Mouse (Mus musculus) erythroblast, embryonic 14.5 days (primary cell): ENCODE results near the gene Sapcd2. TPM values are rescaled to one million over a fixed set of nuclear protein-coding genes. Genes with fewer than 3 reads are reported as not detected.

Source experiments
- H3K27me3 ChIP-seq: 2 replicates; pipeline ENCODE4 v1.6.1; 2012; ENCODE audit warnings: inconsistent platforms; ENCODE audit not compliant: control insufficient read depth
- H3K36me3 ChIP-seq: 2 replicates; pipeline ENCODE4 v1.6.1; 2012; ENCODE audit warnings: mild to moderate bottlenecking, inconsistent platforms; ENCODE audit not compliant: control insufficient read depth
- H3K4me1 ChIP-seq: 2 replicates; pipeline ENCODE4 v1.6.1; 2012; ENCODE audit warnings: inconsistent platforms; ENCODE audit not compliant: control insufficient read depth
- H3K4me3 ChIP-seq: replicated peaks from 2 replicates; pipeline ENCODE3; 2012; ENCODE audit warnings: moderate library complexity, mild to moderate bottlenecking, inconsistent platforms
- H3K9me3 ChIP-seq: 2 replicates; pipeline ENCODE4 v1.6.1; 2012; ENCODE audit warnings: low read length, inconsistent platforms, mixed read lengths; ENCODE audit not compliant: control insufficient read depth
- GATA1 ChIP-seq: IDR thresholded peaks from 2 replicates; pipeline ENCODE4 v1.6.1; 2012; ENCODE audit warnings: low read length, inconsistent platforms, mixed read lengths
- TAL1 ChIP-seq: IDR thresholded peaks from 3 replicates; pipeline ENCODE4 v1.6.1; 2012; ENCODE audit warnings: low read length, inconsistent platforms, mixed read lengths
- polyA plus RNA-seq: library from polyadenylated mRNA; stranded (reverse); fragments of >175 nt; gene quantifications from 2 replicates; pipeline ENCODE4 v1.2.3, GENCODE M21; 2012

Sapcd2 gene
- polyA plus RNA-seq: 10.3 and 12.6 TPM in 2 replicates

- peaks cover 8% of the 10 kb centered on the region for H3K27me3 ChIP-seq
- TF ChIP-seq TAL1 (no peak), GATA1 (no peak)
- H3K4me1 ChIP-seq: peaks cover 83% of the 10 kb centered on the region
- no peaks in the 10 kb centered on the region for H3K9me3 ChIP-seq
- peaks cover 35% of the 10 kb centered on the region for H3K36me3 ChIP-seq
- peak within 1 kb of the TSS; percentile 89 for H3K4me3 ChIP-seq
Observed at GRCm38 (mm10) chr2:25371764-25372643, at the start of gene Sapcd2. Sapcd2 (plus strand) TSS chr2:25372321.

- Histone ChIP-seq H3K9me3 (no peaks in the 10 kb centered on the region), H3K27me3 (peaks cover 31% of the 10 kb centered on the region), H3K4me1 (no peaks in the 10 kb centered on the region; the same call in 1 of the 2 replicates), H3K4me3 (no peak overlapping the region), H3K36me3 (no peaks in the 10 kb centered on the region)
- no peak for TF ChIP-seq TAL1
- TF ChIP-seq GATA1: no peak
Observed at GRCm38 (mm10) chr2:25326036-25326435, 46.1 kb upstream of the Sapcd2 start.

GRCm38 (mm10) chr2:25328440-25328839 is 43.7 kb upstream of the Sapcd2 start:
- Histone ChIP-seq H3K4me1 (peaks cover 18% of the 10 kb centered on the region), H3K9me3 (no peaks in the 10 kb centered on the region), H3K4me3 (no peak overlapping the region), H3K36me3 (peaks cover 1% of the 10 kb centered on the region), H3K27me3 (peaks cover 17% of the 10 kb centered on the region)
- TF ChIP-seq GATA1 (no peak), TAL1 (no peak)

DNA sequence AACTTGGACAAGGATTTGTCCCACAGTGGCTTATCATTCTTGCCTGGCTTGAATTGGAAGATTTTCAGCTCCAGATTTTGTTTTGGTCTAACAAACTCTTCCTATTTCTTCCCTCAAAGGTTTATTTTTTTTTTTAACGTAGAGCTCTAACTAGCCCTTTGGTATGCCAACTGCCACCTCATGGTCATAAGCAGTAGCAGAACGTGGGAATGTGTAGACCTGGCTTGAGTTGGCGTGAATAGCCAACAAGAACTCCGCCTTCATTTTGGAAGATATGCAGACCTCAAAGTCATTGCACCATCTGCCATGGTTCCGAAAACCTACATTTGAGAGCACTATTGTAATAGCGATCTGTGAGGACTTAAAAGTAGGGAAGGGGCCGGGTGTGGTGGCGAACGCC is 40.7 kb upstream of the Sapcd2 start:
- H3K4me1 ChIP-seq: peaks cover 39% of the 10 kb centered on the region
- peak overlapping the region; percentile 85 for H3K4me3 ChIP-seq
- TF ChIP-seq GATA1 (no peak), TAL1 (no peak)
- peaks cover 7% of the 10 kb centered on the region for H3K27me3 ChIP-seq
- H3K9me3 ChIP-seq: no peaks in the 10 kb centered on the region
- H3K36me3 ChIP-seq: peaks cover 32% of the 10 kb centered on the region

DNA sequence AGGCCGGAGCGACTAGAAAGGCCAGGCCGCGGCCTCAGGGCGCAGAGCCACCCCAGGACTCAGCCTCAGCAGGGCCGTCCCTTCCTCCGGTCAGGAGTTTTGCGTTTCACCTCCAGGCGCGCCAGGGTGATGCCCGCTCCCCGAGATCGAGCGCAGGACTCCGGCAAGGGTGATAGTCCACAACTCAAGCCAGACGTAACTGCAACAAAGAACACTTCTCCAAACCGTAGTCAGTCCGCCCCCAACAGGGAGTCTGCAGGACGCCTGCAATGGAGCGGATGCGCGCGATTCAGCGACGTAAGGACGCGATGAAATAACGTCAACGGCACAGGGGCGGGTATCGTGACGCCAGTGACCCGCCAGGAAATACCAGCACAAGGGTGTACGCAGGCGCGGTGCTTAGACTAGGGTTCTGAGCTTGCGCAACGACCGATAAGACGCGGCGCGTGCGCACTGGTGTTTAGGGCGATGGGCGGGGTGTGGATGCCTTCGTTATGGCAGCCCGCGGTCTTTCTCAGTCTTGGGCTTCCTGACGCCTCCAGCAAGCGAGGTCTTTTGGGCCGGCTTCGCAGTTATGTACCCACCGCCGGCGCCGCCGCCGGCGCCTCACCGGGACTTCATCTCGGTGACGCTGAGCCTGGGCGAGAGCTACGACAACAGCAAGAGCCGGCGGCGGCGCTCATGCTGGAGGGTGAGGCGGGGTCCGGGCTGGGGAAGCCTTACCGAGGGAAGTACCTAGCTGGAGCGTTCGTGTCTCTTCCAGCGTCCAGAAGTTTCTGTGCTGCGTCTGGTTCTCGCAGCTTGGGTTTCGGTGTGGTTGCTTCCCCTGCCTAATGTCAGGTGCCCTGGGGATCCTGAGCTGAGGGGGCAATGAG is 39.6 kb upstream of the Sapcd2 start, which contains the start of gene Man1b1:
Gene Man1b1 (plus strand): TSS at position 53 of the 875 bp plus-strand sequence.
- H3K4me1 ChIP-seq: peaks cover 40% of the 10 kb centered on the region
- no peaks in the 10 kb centered on the region for H3K9me3 ChIP-seq
- peak within 1 kb of the TSS; percentile 85 for H3K4me3 ChIP-seq
- H3K36me3 ChIP-seq: peaks cover 42% of the 10 kb centered on the region
- TF ChIP-seq TAL1: no peak
- TF ChIP-seq GATA1: peak; percentile 77
- 0 out of 2 replicates have a peak, but pooled peaks cover 2% of the 10 kb centered on the region for H3K27me3 ChIP-seq

DNA sequence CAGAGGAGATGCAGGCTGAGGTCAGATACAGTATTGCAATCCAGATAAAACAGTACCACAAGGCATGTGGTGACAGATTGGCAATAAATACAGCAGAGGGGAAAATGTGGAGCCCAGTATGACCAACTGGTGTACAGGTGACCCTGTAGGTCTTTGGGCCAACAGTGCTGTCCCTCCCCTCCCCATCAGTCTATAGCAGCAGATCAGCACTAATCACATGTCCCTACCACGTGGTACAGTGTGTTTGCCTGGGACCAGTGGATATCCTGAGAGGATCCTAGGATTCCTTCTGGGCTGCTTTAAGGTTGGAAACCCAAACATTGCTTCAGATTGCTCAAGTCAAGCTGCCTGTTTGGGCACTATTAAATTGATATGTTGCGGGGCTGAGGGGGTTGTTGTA is 38.6 kb upstream of the Sapcd2 start:
- Histone ChIP-seq H3K4me1 (peaks cover 40% of the 10 kb centered on the region), H3K4me3 (peak overlapping the region; percentile 85), H3K27me3 (no peaks in the 10 kb centered on the region), H3K9me3 (no peaks in the 10 kb centered on the region), H3K36me3 (peaks cover 52% of the 10 kb centered on the region)
- no peak for TF ChIP-seq TAL1
- TF ChIP-seq GATA1: no peak

- H3K36me3 ChIP-seq: peaks cover 90% of the 10 kb centered on the region
- no peaks in the 10 kb centered on the region for H3K9me3 ChIP-seq
- peaks cover 24% of the 10 kb centered on the region for H3K4me1 ChIP-seq
- TF ChIP-seq TAL1 (no peak), GATA1 (no peak)
- H3K4me3 ChIP-seq: no peak overlapping the region
- no peaks in the 10 kb centered on the region for H3K27me3 ChIP-seq
Observed at GRCm38 (mm10) chr2:25338303-25338702, 33.8 kb upstream of the Sapcd2 start.

DNA sequence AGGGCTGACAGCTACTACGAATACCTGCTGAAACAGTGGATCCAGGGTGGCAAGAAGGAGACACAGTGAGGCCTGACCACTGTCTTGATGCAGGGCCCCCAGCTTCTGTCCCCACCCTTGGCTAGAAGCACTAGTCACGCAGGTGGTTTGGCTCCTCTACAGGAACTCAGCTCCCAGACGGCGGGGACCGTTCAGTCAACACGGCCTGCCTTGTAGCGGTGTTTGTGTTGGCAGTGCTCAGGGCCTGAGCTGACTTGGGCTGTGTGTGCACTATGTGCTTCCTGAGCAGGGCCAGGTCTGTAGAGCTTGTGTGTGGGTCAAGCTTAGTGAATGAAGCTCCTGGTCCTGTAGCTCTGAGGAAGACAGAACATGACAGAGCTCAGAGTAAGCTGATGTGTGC is 24.0 kb upstream of the Sapcd2 start:
- H3K9me3 ChIP-seq: no peaks in the 10 kb centered on the region
- H3K36me3 ChIP-seq: peaks cover 98% of the 10 kb centered on the region
- no peaks in the 10 kb centered on the region for H3K4me1 ChIP-seq
- no peak overlapping the region for H3K4me3 ChIP-seq
- no peak for TF ChIP-seq TAL1
- no peak for TF ChIP-seq GATA1
- no peaks in the 10 kb centered on the region for H3K27me3 ChIP-seq

DNA sequence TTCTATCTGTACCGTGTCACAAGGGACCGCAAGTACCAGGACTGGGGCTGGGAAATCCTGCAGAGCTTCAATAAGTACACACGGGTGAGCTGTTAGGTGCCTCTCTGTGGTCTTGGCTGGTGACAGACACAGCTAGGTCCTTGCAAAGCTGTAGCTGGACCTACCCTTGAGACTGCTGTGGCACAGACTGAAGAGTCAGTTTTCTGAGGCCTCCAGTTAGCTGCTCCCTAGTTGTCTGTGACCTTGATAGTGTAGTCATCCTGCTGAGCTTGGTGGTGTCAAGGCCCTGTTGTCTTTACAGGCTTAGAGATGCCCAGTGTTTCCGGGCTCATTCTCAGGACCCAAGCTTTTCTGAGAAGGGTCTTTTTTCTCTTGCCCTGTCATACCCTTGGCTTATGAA is 22.6 kb upstream of the Sapcd2 start:
- Histone ChIP-seq H3K4me3 (no peak overlapping the region), H3K27me3 (no peaks in the 10 kb centered on the region), H3K9me3 (no peaks in the 10 kb centered on the region), H3K36me3 (peaks cover 98% of the 10 kb centered on the region), H3K4me1 (peaks cover 2% of the 10 kb centered on the region)
- no peak for TF ChIP-seq GATA1
